Mouse (Mus musculus): Measurements from ENCODE around the gene Gm10024. TPM values are rescaled to one million over a fixed set of nuclear protein-coding genes. Genes with fewer than 3 reads are reported as not detected.
A peak's percentile ranks its signal among the peaks of the same experiment; 100 is the strongest.
"Not testable (repeated sequence)": the region's sequence is repeated elsewhere in the genome, so short reads cannot be mapped to it uniquely, and the experiment has no call there.

Gene Gm10024
- not detected in 2 replicates for polyA plus RNA-seq (2012; ENCODE audit: insufficient read depth, low replicate concordance)

GRCm38 (mm10) chr10:77711157-77711556, at the start of gene Gm10024:
Gene Gm10024 (plus strand): TSS chr10:77711457.
- Histone ChIP-seq H3K9me3 (peaks cover 15% of the 10 kb centered on the region), H3K4me1 (peaks cover 27% of the 10 kb centered on the region), H3K27me3 (replicated peaks) (peaks cover 49% of the 10 kb centered on the region)
- not testable (repeated sequence) for H3K4me3 ChIP-seq (replicated peaks); H3K36me3 ChIP-seq (replicated peaks; ENCODE audit: low read length)

DNA sequence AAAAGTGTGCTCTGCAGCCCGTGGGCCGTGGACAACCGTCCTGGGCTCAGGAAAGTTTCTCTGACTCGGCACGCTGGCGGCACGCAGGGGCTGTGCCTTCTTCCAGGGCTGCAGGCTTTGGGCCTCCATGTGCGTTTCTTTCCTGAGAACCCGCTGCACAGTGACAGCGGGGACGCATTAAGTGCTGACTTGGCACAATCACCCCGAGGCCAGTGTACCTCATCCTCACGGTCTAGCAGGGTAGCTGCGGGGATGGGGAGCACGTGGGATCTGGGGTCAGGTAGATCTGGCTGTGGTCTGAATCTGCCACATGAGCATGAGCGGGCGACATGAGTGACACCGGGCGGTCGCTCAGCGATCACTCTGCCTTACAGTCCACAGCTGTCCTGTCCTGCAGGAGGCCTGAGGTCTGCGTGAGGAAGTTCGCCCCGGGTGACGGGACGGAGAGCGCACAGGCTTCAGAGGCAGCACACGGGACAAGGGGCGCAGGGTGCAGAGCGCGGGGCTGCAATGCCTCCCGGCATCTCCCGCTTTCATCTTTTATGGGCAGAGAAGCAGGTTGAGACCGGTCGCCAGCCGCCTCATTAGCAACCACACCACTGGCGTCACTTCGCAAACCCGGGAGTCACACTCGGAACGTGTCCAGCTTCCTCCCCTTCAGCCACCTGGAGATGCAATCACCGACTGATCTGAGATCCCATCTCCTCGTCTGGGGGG, 47.1 kb upstream of the Gm10024 start:
- no peak for TF ChIP-seq GATA1 (IDR thresholded peaks at IDR 0.05; ENCODE audit: borderline replicate concordance, low read length)
- TF ChIP-seq FLI1 (IDR thresholded peaks at IDR 0.05; ENCODE audit: low read length): no peak

GRCm38 (mm10) chr10:77666342-77666741, 44.9 kb upstream of the Gm10024 start:
- no peak overlapping the region for H3K4me3 ChIP-seq (replicated peaks)
- peaks cover 6% of the 10 kb centered on the region for H3K4me1 ChIP-seq
- H3K36me3 ChIP-seq (replicated peaks; ENCODE audit: low read length): no peaks in the 10 kb centered on the region
- peaks cover 65% of the 10 kb centered on the region for H3K27me3 ChIP-seq (replicated peaks)
- H3K9me3 ChIP-seq: peaks cover 3% of the 10 kb centered on the region; the same call in 1 of the 2 replicates
- TF ChIP-seq FLI1 (IDR thresholded peaks at IDR 0.05; ENCODE audit: low read length): no peak
- no peak for TF ChIP-seq GATA1 (IDR thresholded peaks at IDR 0.05; ENCODE audit: borderline replicate concordance, low read length)

More for the DNA sequence above, 47.1 kb upstream of the Gm10024 start:
- Histone ChIP-seq H3K36me3 (replicated peaks; ENCODE audit: low read length) (no peaks in the 10 kb centered on the region), H3K27me3 (replicated peaks) (peaks cover 72% of the 10 kb centered on the region), H3K4me3 (replicated peaks) (peak overlapping the region; percentile 21), H3K9me3 (peaks cover 25% of the 10 kb centered on the region), H3K4me1 (peaks cover 4% of the 10 kb centered on the region; the same call in 1 of the 2 replicates)

- H3K9me3 ChIP-seq: peaks cover 3% of the 10 kb centered on the region; the same call in 1 of the 2 replicates
- H3K4me1 ChIP-seq: peaks cover 11% of the 10 kb centered on the region
- H3K36me3 ChIP-seq (replicated peaks; ENCODE audit: low read length): no peaks in the 10 kb centered on the region
- no peak overlapping the region for H3K4me3 ChIP-seq (replicated peaks)
- TF ChIP-seq GATA1 (IDR thresholded peaks at IDR 0.05; ENCODE audit: borderline replicate concordance, low read length) (no peak), FLI1 (IDR thresholded peaks at IDR 0.05; ENCODE audit: low read length) (no peak)
- H3K27me3 ChIP-seq (replicated peaks): peaks cover 59% of the 10 kb centered on the region
Measured at GRCm38 (mm10) chr10:77667402-77667801, 43.9 kb upstream of the Gm10024 start.

- H3K27me3 ChIP-seq (replicated peaks): peaks cover 61% of the 10 kb centered on the region
- H3K9me3 ChIP-seq: peaks cover 3% of the 10 kb centered on the region; the same call in 1 of the 2 replicates
- H3K4me3 ChIP-seq (replicated peaks): no peak overlapping the region
- TF ChIP-seq FLI1 (IDR thresholded peaks at IDR 0.05; ENCODE audit: low read length) (no peak), GATA1 (IDR thresholded peaks at IDR 0.05; ENCODE audit: borderline replicate concordance, low read length) (no peak)
- H3K36me3 ChIP-seq (replicated peaks; ENCODE audit: low read length): no peaks in the 10 kb centered on the region
- peaks cover 7% of the 10 kb centered on the region for H3K4me1 ChIP-seq
Measured at GRCm38 (mm10) chr10:77670710-77671109, 40.5 kb upstream of the Gm10024 start.

DNA sequence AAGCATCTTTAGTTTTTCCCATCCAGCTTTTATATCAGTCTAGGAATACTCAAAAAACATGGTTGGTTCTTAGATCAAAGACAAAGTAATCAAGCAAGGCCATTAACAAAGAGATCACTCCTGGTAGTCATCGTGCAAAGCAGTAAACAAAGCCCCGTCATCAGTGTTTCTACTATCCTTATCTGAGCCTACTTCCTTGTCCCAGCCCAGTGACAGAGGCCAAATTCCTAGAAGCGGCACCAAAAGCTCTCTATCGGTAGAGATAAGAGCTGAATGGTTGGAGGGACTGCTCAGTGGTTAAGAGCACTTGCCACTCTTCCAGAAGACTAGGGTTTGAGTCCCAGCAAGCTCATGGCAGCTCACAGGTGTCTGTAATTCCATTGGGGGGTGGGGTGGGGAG, 39.7 kb upstream of the Gm10024 start:
- no peak for TF ChIP-seq FLI1 (IDR thresholded peaks at IDR 0.05; ENCODE audit: low read length)
- no peak for TF ChIP-seq GATA1 (IDR thresholded peaks at IDR 0.05; ENCODE audit: borderline replicate concordance, low read length)
- H3K36me3 ChIP-seq (replicated peaks; ENCODE audit: low read length): no peaks in the 10 kb centered on the region
- H3K9me3 ChIP-seq: peaks cover 3% of the 10 kb centered on the region; the same call in 1 of the 2 replicates
- peaks cover 62% of the 10 kb centered on the region for H3K27me3 ChIP-seq (replicated peaks)
- peaks cover 7% of the 10 kb centered on the region for H3K4me1 ChIP-seq
- no peak overlapping the region for H3K4me3 ChIP-seq (replicated peaks)

DNA sequence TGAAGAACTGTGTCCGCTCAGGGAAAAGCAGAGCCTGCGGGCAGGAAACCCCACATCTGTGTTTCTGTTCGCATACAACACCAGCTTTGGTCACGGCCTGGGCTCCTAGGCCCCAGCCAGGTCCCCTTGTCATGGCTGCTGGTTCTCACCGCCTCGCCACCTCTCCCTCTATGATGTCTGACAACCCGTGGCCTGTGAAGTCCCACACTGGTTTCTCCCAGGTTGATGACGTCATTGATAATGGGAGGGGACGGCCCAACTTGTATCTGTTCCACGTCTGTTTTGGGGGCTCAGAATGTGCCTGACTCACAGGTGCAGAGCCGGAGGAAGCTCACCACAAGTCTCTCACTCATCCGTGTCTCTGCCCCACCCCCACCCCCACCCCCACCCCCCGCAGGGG, 37.5 kb upstream of the Gm10024 start:
- H3K36me3 ChIP-seq (replicated peaks; ENCODE audit: low read length): no peaks in the 10 kb centered on the region
- H3K9me3 ChIP-seq: peaks cover 11% of the 10 kb centered on the region
- H3K4me1 ChIP-seq: peaks cover 17% of the 10 kb centered on the region
- TF ChIP-seq GATA1 (IDR thresholded peaks at IDR 0.05; ENCODE audit: borderline replicate concordance, low read length): no peak
- TF ChIP-seq FLI1 (IDR thresholded peaks at IDR 0.05; ENCODE audit: low read length): no peak
- no peak overlapping the region for H3K4me3 ChIP-seq (replicated peaks)
- peaks cover 64% of the 10 kb centered on the region for H3K27me3 ChIP-seq (replicated peaks)

DNA sequence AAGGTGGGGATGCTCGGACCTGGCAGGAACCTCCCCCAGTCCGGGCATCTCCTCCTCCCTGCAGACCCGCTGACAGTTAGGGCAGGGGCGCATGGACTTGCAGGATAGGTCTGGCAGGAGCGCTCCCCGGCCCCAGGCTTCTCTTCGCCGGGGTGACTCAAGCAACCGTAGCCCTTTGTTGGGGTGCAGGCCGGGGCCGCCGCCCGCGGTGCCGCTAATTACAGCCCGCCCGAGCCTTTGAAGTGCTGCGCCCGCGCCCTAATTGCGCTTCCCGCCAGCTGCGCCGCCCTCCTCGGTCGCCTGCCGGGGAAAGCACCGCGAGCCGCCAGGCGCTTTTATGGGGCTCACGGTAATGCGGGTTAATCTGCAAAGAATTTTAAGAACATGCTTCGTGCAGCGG, 33.7 kb upstream of the Gm10024 start:
- H3K36me3 ChIP-seq (replicated peaks; ENCODE audit: low read length): no peaks in the 10 kb centered on the region
- TF ChIP-seq GATA1 (IDR thresholded peaks at IDR 0.05; ENCODE audit: borderline replicate concordance, low read length) (no peak), FLI1 (IDR thresholded peaks at IDR 0.05; ENCODE audit: low read length) (no peak)
- peaks cover 8% of the 10 kb centered on the region for H3K9me3 ChIP-seq
- peaks cover 75% of the 10 kb centered on the region for H3K27me3 ChIP-seq (replicated peaks)
- no peak overlapping the region for H3K4me3 ChIP-seq (replicated peaks)
- peaks cover 10% of the 10 kb centered on the region; the same call in 1 of the 2 replicates for H3K4me1 ChIP-seq

GRCm38 (mm10) chr10:77682994-77683393, 28.3 kb upstream of the Gm10024 start:
- peaks cover 3% of the 10 kb centered on the region; the same call in 1 of the 2 replicates for H3K4me1 ChIP-seq
- H3K9me3 ChIP-seq: peaks cover 4% of the 10 kb centered on the region
- H3K4me3 ChIP-seq (replicated peaks): no peak overlapping the region
- no peaks in the 10 kb centered on the region for H3K36me3 ChIP-seq (replicated peaks; ENCODE audit: low read length)
- peaks cover 80% of the 10 kb centered on the region for H3K27me3 ChIP-seq (replicated peaks)
- no peak for TF ChIP-seq FLI1 (IDR thresholded peaks at IDR 0.05; ENCODE audit: low read length)
- TF ChIP-seq GATA1 (IDR thresholded peaks at IDR 0.05; ENCODE audit: borderline replicate concordance, low read length): no peak

DNA sequence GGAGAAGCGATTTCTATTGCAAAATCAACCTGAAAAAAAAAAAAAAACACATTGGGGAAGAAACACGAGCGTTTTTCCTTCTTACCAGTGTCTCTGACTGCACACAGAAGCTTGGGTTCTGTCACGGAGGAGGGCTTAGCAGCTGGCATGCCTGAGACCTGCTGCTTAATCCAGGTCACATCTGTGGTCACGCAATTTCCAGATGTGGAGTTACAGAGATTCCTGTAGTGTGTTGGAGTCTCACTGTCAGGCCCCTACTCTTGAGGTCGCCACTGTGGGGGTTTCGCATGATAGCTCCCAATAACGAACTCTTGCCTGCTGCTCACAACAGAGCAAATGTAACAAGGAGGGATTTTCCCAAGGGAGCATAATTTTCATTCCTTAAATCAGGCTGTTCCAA, 27.1 kb upstream of the Gm10024 start:
- no peaks in the 10 kb centered on the region for H3K36me3 ChIP-seq (replicated peaks; ENCODE audit: low read length)
- H3K4me1 ChIP-seq: no peaks in the 10 kb centered on the region
- H3K4me3 ChIP-seq (replicated peaks): no peak overlapping the region
- peaks cover 82% of the 10 kb centered on the region for H3K27me3 ChIP-seq (replicated peaks)
- H3K9me3 ChIP-seq: no peaks in the 10 kb centered on the region
- TF ChIP-seq GATA1 (IDR thresholded peaks at IDR 0.05; ENCODE audit: borderline replicate concordance, low read length) (no peak), FLI1 (IDR thresholded peaks at IDR 0.05; ENCODE audit: low read length) (no peak)
